Mouse (Mus musculus) left cerebral cortex, postnatal 14 days (tissue): Measurements from ENCODE around the gene Odf2. TPM values are rescaled to one million over a fixed set of nuclear protein-coding genes. Genes with fewer than 3 reads are reported as not detected.

Experiments used
- DNase-seq, 2 experiments: peaks; one replicate each; pipeline ENCODE4 v3.0.0; 2021 to 2022; ENCODE audit warnings: low spot score in 2 of 2, mixed read lengths in 1 of 2
- intact Hi-C: fragments of 180-260 bp; cut with DNase I; formaldehyde crosslinking; loops from one replicate; pipeline ENCODE4 v1.15.1; 2025
- total RNA-seq, 2 experiments: library from RNA; stranded (reverse); gene quantifications; 2 replicates each; pipeline ENCODE4 v1.2.3; 2021

The Odf2 gene
- total RNA-seq, 2 experiments from 2014 or later = 92.6 to 95.3 TPM

GRCm38 (mm10) chr2:29910042-29910441 lies 21.0 kb downstream of the Odf2 start:
- intact Hi-C loops = no loop called here
- DNase-seq = no peak

- no peak for DNase-seq
- intact Hi-C loops = no loop called here
Observed at GRCm38 (mm10) chr2:29917621-29918020, 28.6 kb downstream of the Odf2 start.

- DNase-seq = peak; percentile 19 to 32
- intact Hi-C loops = loop anchor here (10.0 kb wide), 1 partner anchor 403 kb away; no protein-coding TSS in a partner anchor
Observed at GRCm38 (mm10) chr2:29922011-29922410, 33.0 kb downstream of the Odf2 start.

GRCm38 (mm10) chr2:29926542-29926941 lies 37.5 kb downstream of the Odf2 start:
- intact Hi-C loops = loop anchor here (10.0 kb wide), 1 partner anchor 398 kb away; no protein-coding TSS in a partner anchor

GRCm38 (mm10) chr2:29930506-29930905 lies 41.5 kb downstream of the Odf2 start:
- intact Hi-C loops = no loop called here
- DNase-seq = no peak

More at GRCm38 (mm10) chr2:29926542-29926941, 37.5 kb downstream of the Odf2 start:
- no peak for DNase-seq

- DNase-seq = no peak
- intact Hi-C loops = no loop called here
Observed at GRCm38 (mm10) chr2:29931194-29931593, 42.2 kb downstream of the Odf2 start.

- DNase-seq = peak; percentile 96 to 97
- intact Hi-C loops = loop anchor here (5.0 kb wide), 1 partner anchor 42 kb away; no protein-coding TSS in a partner anchor
Observed at GRCm38 (mm10) chr2:29934906-29935599, 46.0 kb downstream of the Odf2 start, which contains the start of gene Gle1. Gene Gle1, plus strand, starts transcription at chr2:29935426.

GRCm38 (mm10) chr2:29940073-29940472 lies 51.1 kb downstream of the Odf2 start:
- DNase-seq = no peak
- intact Hi-C loops = no loop called here

GRCm38 (mm10) chr2:29940826-29941225 lies 51.8 kb downstream of the Odf2 start:
- DNase-seq = no peak
- intact Hi-C loops = no loop called here

- DNase-seq = no peak
- intact Hi-C loops = loop anchor here (5.0 kb wide), 1 partner anchor 48 kb away; no protein-coding TSS in a partner anchor
Observed at GRCm38 (mm10) chr2:29944723-29945122, 55.7 kb downstream of the Odf2 start.

- no peak for DNase-seq
- intact Hi-C loops = loop anchor here (5.0 kb wide), 1 partner anchor 43 kb away; no protein-coding TSS in a partner anchor
Observed at GRCm38 (mm10) chr2:29948896-29949295, 59.9 kb downstream of the Odf2 start.

- intact Hi-C loops = no loop called here
- DNase-seq = no peak
Observed at GRCm38 (mm10) chr2:29961246-29961645, 72.2 kb downstream of the Odf2 start.

GRCm38 (mm10) chr2:29964354-29965249 lies 75.6 kb downstream of the Odf2 start:
- peak; percentile 52 to 84 for DNase-seq
- intact Hi-C loops = no loop called here

- intact Hi-C loops = no loop called here
- DNase-seq = peak; percentile 95 to 97
Observed at GRCm38 (mm10) chr2:29965250-29965843, 76.3 kb downstream of the Odf2 start, which contains the start of gene Sptan1. Gene Sptan1, plus strand, starts transcription at chr2:29965560.

GRCm38 (mm10) chr2:29965906-29966305 lies 76.9 kb downstream of the Odf2 start:
- DNase-seq = peak; percentile 31 to 51

GRCm38 (mm10) chr2:29966826-29967225 lies 77.8 kb downstream of the Odf2 start:
- DNase-seq = peak; percentile 32 to 54
- intact Hi-C loops = no loop called here

More at GRCm38 (mm10) chr2:29965906-29966305, 76.9 kb downstream of the Odf2 start:
- intact Hi-C loops = no loop called here

GRCm38 (mm10) chr2:29967768-29968167 lies 78.7 kb downstream of the Odf2 start:
- no peak for DNase-seq
- intact Hi-C loops = no loop called here

GRCm38 (mm10) chr2:29968638-29969037 lies 79.6 kb downstream of the Odf2 start:
- DNase-seq = no peak
- intact Hi-C loops = no loop called here

GRCm38 (mm10) chr2:29971838-29972635 lies 83.0 kb downstream of the Odf2 start:
- peak; percentile 30 to 58 for DNase-seq
- intact Hi-C loops = no loop called here
